Mouse (Mus musculus) thymus, adult 2 months (tissue): ENCODE measurements at regions not wholly inside any gene's neighbourhood (a gene's known extent, or its start where the extent isn't known, plus 50 kb on each side); places are given as distances from the start of the nearest gene placed in this dataset.

ENCODE experiments used
- CTCF ChIP-seq: fragments of 200-500 bp; IDR thresholded peaks from 2 replicates; pipeline ENCODE4 v1.5.1; 2012; ENCODE audit warnings: mild to moderate bottlenecking, control low read depth, low read length, moderate library complexity, borderline replicate concordance; ENCODE audit not compliant: control insufficient read depth, poor library complexity, insufficient read depth; ENCODE audit errors: extremely low read depth
- POLR2A ChIP-seq: fragments of 200-500 bp; IDR thresholded peaks from 2 replicates; pipeline ENCODE4 v1.6.1; 2012; ENCODE audit warnings: mild to moderate bottlenecking, low read length, control low read depth, moderate library complexity; ENCODE audit not compliant: control insufficient read depth, poor library complexity, insufficient read depth; ENCODE audit errors: extremely low read depth

DNA sequence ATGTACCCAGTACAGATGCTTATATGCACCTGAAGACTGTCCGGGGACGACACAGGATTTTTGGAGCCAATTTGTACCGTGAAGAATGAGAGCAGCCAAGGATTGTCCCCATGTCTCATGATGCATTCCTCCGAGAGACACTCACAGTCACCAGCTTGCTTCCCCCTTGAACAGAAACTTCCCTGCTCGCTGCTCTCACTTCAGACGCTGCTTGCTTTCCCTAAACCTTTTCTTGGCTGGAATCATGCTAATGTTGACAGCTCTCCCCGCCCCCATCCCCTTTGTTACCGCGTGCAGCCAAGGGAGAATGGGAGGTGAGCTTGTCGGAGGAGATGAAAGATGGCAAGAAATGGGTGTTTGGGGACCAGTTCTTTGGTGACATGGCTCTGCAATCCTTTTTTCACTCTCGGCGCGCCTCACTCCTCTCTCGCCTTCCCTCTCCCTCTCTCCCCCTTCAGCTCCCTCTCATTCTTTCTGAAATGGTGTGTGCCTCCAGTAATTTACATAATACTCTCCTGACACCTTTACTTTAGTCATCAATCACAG lies 661.9 kb downstream of the Bcl11a start:
- TF ChIP-seq CTCF (no peak), POLR2A (no peak)
